Mouse (Mus musculus) megakaryocyte progenitor cell, adult 5-6 weeks (primary cell): Measurements from ENCODE around the gene Tmem39a. TPM values are rescaled to one million over a fixed set of nuclear protein-coding genes. Genes with fewer than 3 reads are reported as not detected.

Source experiments
- ATAC-seq: replicated peaks from 2 replicates; pipeline ENCODE4 v1.8.0; 2016; ENCODE audit warnings: mild to moderate bottlenecking, moderate TSS enrichment, inconsistent platforms; ENCODE audit not compliant: poor library complexity
- total RNA-seq, 2 experiments: library from RNA; stranded (forward) in 1 of 2; stranded (reverse) in 1 of 2; fragments of 157-497, 149-512 nt in 1 of 2; fragments of 200-1000 nt in 1 of 2; gene quantifications; 2 replicates each; pipeline versions ENCODE4 v1.2.3 to v1.2.4; 2015 to 2017

Gene Tmem39a
- total RNA-seq (2015) (129 and 146 TPM in 2 replicates), total RNA-seq (2017) (84.5 and 107 TPM in 2 replicates)

DNA sequence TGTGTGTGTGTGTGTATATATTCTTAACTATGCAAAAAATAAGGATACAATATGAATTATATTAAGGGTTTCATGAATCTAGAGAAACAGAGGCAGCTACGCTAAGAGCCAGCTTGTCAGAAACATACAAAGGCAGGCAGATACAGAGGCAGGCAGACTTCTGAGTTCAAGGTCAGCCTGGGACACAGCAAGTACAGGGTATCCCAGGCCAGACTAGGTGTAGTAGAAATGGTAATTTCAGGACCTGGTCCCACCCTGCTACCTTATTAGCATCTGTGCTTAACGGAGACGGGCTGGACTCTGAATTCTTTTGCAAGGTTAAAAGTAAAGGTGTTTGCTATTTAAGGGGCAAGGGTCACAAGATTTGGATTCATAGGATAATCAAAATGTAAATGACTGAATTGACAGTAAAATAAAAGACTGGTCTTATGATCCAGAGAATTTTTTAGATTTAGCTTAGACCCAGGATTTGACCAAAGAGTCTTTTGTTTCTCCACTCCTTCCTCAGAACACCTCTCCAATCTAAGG is at the start of gene Tmem39a:
TSS of gene Tmem39a (plus strand) at position 478 of the 528 bp plus-strand sequence.
- no peak for ATAC-seq

DNA sequence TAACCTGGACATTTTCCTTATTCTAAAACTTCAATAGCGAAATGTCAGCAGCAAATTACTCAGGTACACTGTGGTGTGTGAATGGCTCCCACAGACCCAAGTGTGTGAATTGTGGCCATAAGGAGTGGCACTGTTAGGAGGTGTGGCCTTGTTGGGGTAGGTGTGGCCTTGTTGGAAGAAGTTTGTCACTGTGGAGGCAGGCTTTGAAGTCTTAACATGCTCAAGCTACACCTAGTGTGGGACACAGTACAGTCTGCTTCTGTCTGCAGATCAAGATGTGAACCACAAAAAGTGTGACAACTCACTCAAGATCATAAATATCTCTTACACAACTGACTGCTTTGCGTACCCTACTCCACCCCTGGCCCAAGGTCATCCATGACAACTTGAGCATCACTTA is 47.7 kb upstream of the Tmem39a start:
- no peak for ATAC-seq

GRCm38 (mm10) chr16:38519140-38519539 is 39.4 kb upstream of the Tmem39a start:
- no peak for ATAC-seq

GRCm38 (mm10) chr16:38521211-38521987 is 37.1 kb upstream of the Tmem39a start:
- no peak for ATAC-seq

DNA sequence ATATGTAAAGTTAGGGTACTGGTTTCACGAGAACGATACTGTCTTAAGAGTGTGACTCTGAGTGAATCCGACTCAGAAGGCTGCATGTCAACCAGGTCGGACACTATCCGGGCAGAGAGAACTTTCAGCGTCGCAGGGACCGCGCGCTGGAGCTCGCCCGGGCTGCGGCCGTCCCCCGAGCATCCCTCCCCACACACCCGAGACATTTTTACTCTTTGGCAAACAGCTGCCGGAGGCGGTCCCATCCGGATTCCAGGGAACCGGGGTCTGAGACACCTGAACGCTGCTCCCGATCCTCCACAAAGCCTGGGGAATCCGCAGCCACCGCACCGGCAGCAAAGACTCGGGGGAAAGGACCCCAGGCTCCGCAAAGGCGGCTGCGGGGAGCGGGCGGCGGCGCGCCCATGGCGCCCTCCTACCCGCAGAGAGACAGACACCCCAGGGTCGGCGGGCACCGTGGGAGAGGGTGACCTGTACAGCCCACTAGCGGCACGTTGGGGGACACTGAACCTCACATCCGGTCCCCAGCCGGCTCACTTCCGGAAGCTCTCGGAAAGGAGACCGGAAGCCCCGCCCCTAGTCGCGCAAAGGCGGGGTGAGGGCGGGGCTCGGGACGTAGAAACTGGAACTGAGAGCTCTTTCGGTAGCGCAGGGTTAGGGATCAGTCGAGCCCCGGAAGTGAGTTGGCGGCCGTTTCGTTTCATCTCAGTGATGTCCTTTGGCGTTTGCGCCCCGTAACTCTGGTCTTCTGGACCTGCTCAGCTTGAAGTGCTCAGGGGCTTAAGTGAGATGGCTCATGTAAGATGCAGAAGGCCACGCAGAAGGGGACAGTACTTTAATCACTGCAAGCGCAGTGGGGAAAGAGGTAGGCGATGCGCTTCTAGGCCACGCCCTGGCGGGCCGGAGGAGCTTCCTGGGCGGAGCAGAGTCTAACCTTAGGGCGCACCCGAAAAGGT is 36.1 kb upstream of the Tmem39a start, which contains the start of gene Timmdc1:
TSS of gene Timmdc1 (minus strand) at position 535 of the 956 bp plus-strand sequence.
- peak; percentile 97 for ATAC-seq

DNA sequence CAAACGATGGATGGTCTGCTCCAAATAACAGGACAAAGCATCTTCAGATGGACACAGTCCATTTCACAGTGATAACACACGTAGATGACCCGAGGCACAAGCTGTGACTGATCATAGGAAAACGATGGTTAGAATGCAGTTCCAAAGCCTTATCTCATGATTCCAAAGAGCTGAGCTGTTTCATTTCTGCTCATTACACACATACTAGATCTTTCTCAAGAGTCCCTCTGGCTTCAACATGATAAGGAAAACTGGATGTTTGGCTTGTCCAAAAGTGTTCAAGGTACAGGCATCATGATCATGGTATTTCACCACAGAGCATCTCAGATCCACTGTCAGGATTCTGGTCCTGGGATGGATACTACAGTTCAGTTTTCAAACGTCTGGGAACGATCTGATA is 32.2 kb upstream of the Tmem39a start:
- no peak for ATAC-seq

DNA sequence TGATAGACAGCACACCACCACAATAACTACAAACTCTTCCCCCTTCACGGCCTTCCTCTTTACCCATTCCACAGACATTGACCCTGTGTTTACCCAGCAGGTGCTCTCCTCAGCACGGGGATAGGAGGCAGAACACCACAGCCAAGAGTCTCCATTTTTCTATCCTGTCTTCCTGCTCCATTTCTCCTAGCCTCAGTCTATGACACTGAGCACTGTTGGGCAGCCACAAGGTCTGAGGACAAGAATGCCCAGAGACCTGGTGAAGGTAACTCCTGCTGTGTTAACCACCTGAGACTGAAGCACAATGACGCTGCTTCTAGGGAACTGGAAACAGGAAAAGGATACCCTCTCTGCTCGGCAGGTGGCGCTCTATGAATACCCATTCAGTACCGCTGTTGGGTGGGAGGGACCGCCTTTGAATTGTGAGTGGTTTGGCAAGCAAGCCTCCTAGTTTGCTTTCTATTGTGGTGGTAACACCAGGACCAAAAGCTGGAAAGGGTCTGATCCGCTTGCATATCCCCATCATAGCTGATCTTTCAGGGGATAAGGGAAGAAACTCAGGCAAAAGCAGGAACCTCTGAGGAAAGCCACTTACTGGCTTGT is 21.9 kb upstream of the Tmem39a start:
- peak; percentile 100 for ATAC-seq

GRCm38 (mm10) chr16:38538716-38539380 is 19.6 kb upstream of the Tmem39a start:
- ATAC-seq, result no peak

- peak; percentile 51 for ATAC-seq
Observed at GRCm38 (mm10) chr16:38548000-38548399, 10.5 kb upstream of the Tmem39a start.

DNA sequence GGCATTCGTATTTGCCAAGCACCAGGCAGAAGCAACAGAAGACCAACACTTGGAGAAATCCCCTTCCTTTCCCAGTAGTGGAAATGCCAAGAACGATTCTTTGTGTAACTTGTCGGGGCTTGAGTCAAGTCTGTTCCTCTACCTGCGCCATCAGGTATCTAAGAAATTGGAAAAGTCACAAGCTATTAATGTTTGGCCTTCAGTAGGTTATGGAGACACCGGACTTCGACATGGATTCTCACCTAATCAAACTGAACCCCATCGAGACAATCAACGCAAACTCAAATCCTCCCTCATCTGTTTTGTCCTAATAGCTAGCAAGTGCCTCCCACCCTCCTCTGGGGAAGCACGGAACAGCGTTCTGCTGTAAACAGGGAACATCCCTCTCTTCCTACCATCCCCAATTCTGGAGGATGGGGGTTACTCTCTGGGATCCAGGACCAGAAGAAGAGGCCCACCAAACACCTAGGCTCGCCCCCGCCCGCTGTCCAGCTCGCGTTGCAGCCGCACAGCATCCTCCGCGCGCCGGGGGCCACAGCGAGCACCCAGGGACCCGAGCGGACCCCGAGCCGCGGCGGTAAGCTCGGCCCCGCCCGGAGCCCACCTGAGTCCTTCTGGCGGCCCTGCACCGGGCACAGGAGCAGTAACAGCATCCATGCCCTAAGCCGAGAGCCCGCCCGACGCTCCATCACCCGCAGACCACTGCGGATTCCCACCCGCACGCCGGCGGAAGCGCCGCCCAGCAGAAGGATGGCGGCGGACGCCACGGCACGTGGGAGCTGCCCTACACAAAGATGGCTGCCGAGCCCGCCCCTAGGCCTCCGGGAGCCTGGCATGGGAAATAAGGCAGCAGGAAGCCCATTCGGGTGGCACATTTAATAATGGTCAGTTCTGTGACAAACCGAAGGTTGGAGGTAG is 8.8 kb upstream of the Tmem39a start, which contains the start of gene Poglut1:
TSS of gene Poglut1 (minus strand) at position 780 of the 918 bp plus-strand sequence.
- peak; percentile 96 for ATAC-seq

DNA sequence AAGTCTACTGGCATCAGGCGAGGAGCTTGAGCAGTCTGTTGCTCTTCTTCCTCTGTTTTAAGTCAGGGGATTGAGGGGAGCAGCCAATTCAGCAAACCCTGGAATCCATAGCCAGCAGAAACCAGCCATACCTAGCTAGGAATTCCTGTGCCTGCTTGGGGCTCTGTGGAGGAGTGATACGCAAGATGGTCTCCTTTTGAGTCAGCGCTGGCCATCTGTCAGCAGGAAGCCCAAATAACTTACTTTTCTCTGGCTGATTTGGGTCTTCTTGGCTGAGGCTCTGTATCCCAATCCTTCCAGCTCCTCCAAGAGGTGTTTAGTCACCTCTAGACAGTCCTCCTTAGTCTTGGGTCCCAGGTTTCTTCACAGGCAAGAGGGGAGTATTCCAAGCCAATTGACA is 2.5 kb upstream of the Tmem39a start:
- no peak for ATAC-seq

DNA sequence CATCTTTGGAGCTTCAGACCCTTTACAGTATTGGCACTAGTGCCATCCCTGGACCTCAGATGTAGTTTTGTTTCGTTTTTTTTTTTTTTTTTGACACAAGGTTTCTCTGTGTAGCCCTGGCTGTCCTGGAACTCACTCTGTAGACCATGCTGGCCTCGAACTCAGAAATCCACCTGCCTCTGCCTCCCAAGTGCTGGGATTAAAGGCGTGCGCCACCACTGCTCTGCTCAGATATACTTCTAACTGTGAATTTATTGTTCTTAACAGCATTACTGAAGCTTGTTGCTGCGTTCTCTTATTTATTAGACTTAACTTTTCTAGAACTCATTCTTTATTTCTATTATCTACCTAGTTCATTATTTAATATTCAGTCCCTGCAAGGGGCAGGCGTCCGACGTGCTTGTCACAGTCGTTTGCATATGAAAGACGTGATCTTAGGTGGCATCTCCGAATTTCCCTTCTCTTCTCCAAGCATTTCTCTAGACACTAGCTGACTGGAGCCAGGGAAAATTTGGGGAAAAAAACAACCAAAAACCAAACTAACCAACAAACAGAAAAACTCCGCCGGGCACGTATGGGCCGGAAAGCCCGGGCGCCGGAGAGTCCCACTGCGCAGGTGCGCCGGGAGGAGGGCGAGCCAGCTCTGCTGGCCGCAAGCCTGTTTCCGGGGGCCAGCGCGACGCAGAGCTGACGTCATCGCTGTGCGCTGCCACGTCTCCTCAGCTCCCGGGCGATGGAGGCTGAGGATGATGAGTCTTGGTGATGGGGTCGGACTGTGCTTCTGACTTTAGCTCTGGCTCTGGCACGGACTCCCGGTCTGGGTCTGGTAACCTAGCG is 3.9 kb downstream of the Tmem39a start:
- ATAC-seq, result peak; percentile 98

- peak; percentile 47; the same call in 1 of the 2 replicates for ATAC-seq
Observed at GRCm38 (mm10) chr16:38562968-38563327, 4.5 kb downstream of the Tmem39a start.

DNA sequence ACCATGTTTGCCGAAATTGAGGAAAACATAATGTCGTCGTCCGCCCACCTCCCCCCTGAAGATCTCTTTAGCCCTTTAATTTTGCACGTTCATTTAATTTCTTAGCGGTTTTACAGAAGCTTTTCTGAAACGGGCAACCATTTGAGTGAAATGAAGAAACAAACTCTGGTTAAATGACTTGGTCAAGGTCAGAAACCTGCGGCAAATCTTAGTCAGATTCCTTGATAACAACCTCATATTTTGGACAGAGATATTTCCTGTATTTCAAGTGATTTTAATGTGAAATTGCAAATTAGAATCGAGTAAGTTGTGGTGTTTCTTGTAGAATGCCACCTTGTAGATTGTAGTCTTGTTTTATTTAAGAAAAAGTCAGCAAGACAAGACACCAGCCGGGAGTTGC is 5.0 kb downstream of the Tmem39a start:
- no peak for ATAC-seq

GRCm38 (mm10) chr16:38568192-38568591 is 9.7 kb downstream of the Tmem39a start:
- no peak for ATAC-seq

- ATAC-seq, result no peak
Observed at GRCm38 (mm10) chr16:38571481-38571880, 13.0 kb downstream of the Tmem39a start.

DNA sequence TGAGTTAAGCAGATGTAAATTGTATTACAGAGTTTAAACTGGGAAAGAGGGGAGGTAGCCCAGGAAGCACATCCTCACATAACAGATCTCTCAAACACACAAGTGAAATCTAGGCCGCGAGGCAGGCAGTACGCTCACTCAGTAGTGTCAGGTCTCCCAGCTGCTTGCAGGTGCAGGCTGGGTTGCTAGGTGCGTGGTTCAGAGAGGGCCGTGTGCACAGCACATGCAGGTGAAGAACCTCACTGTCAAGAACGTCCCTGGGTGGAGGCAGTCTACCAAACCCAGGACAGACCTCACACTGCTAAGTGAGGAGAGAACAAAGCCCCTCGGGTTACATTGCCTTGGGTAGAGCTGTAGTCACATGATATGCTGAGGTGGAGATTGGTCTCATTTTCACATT is 26.3 kb downstream of the Tmem39a start:
- ATAC-seq, result peak; percentile 23; the same call in 1 of the 2 replicates

- peak; percentile 79 for ATAC-seq
Observed at GRCm38 (mm10) chr16:38585186-38585585, 26.7 kb downstream of the Tmem39a start.
